Mouse (Mus musculus): ENCODE results near the gene Ubash3a.

GRCm38 (mm10) chr17:31259825-31260224 is 52.2 kb downstream of the Ubash3a start:
- TF ChIP-seq POLR2A (IDR thresholded peaks at IDR 0.05; ENCODE audit: extremely low read depth, insufficient read depth, low read length), result no peak
- peak; percentile 13; the same call in 1 of the 2 replicates for TF ChIP-seq CTCF (IDR thresholded peaks at IDR 0.05; ENCODE audit: extremely low read depth, insufficient read depth, low read length)
